Mouse (Mus musculus) ovary, adult 18-20 months (tissue): ENCODE measurements around the gene Dok7.

Experiments used
- DNase-seq: peaks from one replicate; pipeline ENCODE4 v3.0.0; 2022; ENCODE audit warnings: low spot score, mixed read lengths

Gene Dok7

DNA sequence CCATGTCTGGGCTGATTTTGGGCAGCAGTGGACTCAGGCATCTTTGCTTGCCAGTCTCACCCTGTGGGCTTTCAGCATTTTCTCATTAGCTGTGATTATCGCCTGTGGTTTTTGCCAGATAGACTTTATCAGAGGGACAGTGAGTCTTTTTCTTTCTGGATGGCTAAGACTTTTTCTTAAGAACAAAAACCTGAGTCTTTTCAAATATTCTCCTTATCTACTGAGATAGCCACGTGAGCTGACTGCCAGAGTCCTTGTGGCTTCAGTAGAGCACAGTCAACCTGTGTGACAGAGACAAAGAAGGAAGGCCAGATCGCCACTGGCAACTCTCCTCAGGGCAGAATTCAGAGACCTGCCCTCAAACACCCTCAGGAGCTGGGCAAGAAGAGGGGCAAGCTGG is 61.1 kb downstream of the Dok7 start:
- DNase-seq: no peak

DNA sequence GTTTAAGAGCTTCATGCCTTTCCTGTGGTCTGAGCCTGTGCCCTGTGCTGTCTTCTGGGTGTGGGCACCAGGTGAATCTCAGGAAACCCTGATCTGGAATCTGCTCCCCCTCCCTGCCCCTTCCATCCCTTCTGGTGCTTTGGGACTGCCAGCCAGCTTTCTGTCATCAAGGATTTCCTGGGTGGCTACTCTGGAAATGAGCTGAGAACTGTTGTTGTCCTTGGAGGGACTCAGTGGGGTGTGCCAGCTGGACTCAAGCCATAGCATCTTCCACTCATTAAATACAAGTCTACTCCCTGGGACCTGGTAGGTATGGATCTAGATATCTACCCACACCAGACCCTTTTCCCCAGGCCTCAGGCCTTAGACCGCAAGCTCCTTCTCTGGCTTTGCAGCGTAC is 61.9 kb downstream of the Dok7 start:
- DNase-seq: no peak

DNA sequence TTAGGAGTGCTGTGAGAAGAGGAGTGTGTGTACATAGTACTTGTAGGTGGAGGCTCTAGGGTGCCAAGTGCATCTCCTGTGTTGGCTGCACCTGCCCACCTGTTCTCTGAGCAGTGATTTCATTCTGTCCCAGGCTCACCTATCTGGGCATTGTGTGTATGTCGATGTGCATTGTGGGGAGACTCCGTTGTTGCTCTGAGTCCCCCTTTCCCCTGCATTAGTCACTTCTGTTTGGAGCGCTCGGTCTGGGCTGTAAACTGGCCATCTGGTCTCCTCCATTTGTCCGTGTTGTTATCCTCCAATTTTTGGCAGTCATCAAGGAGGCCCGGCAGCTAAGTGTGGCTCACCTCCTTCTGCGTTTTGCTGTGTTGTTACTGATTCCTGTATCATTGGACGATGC is 63.5 kb downstream of the Dok7 start:
- no peak for DNase-seq

DNA sequence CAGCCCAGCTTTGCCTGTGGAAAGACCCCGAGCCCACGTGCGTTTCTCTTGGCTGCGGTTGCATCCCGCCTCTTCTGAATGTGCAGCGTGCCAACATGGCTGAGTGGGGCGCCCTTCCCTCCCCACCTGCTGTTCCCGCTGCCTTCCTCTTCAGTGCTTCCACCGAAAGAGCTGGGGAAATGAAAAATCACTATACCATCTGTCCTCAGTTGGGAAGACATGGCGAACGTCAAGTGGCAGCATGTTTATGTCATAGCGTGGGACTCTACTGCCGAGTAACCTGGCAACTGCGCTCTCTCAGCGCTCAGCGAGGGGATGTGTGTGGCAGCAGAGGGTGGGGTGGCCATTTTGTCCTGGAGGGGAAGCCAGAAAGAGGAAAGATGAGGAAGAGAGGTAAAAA is 72.6 kb downstream of the Dok7 start:
- DNase-seq: no peak

DNA sequence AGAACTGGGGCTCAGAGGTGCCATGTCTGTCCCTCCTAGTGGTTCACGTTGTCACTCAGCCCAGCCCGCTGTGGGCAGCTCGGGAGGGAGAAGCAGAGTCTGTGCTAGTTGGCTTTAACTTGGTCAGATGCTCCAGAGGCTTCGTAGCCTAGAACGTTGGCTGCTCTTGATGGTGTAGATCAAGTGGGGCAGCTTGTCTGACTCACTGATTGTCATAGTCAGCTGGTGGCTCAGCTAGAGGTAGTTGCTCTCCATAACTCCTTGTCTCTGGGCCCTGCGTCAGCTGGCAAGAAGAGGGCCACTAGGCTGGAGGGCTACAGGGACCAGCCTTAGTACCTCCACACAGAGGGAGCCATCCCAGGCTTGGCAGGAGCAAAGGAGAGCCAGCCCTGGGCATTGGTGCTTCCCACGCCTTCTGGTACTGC is 73.2 kb downstream of the Dok7 start:
- no peak for DNase-seq

DNA sequence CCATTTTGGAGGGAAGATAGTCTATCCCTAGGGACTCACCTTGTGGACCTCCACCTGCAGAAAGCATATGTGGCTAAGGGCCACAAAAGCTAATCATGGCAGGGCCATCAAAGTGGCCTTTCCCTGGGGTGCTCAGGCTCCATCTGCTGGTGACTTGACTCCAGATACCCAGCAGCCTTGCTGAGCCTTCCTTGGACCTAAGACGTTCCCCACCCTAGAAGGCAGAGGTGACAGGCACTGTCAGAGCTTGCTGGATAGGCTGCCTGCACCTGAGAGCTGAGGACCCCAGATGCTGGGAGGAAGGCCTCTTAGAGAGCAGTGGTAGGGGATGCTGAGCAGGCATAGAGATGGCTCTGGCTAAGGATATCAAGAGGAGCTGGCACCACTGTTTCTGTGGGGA is 74.7 kb downstream of the Dok7 start:
- no peak for DNase-seq

DNA sequence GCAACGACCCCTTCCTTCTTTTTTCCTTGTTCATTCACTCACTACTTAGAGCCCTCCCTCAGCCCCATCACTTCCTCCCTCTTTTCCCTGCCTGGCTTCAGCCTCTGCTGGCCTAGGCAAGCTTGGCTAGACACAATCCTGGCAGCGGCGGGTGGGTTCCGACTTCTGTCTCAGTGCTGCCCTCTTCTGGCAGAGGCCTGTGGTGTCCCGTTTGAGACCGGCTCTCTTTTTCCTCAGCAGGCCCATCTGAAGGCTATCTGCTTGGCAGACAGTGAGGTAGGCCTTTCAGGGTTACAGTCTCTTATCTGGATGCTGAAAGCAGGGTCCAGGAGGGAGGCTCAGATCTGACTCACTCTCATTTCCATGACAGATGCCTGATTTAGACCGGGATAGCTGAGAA is 75.2 kb downstream of the Dok7 start:
- peak; percentile 79 for DNase-seq

DNA sequence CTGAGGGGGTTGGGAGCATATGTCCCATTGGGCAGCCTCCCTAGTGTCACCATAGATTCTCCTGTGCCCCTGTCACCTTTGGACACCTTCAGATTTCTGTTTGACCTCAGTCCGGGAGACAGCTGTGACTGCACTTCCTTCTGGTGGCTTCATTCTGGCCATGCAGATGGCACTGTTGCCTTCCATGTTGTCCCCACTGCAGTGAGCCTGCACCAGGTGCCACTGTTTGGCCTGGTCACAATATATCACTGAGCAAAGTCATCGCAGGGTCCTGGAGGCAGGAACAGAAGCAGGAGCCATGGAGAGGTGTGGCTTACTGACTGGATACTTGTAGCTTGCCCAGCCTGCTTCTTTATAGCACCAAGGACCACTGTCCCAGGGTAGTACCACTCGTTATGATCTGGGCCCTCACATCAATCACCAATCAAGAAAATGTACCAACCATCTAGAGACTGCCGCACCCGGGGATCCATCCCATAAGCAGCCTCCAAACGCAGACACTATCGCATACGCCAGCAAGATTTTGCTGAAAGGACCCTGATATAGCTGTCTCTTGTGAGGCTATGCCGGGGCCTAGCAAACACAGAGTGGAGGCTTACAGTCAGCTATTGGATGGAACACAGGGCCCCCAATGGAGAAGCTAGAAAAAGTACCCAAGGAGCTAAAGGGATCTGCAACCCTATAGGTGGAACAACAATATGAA is 75.9 kb downstream of the Dok7 start:
- no peak for DNase-seq

DNA sequence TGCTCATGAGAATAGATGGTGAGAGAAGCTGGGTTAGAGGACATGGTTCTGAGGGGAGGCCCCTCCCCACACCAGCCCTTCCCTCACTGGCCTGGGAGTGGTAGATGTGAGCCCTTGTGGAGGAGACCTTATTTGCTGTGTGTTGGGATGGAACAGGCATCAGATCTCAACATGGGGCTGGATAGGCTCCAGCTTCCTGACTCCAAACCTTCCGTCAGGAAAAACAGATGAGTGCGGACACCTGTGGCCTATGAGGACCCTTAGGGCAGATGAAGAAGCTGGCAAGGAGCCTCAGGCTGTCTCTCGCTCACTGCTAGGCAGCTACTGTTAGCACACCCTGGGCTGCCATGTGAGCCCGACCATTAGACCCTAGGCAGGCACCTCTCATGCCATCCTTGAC is 76.9 kb downstream of the Dok7 start:
- no peak for DNase-seq

DNA sequence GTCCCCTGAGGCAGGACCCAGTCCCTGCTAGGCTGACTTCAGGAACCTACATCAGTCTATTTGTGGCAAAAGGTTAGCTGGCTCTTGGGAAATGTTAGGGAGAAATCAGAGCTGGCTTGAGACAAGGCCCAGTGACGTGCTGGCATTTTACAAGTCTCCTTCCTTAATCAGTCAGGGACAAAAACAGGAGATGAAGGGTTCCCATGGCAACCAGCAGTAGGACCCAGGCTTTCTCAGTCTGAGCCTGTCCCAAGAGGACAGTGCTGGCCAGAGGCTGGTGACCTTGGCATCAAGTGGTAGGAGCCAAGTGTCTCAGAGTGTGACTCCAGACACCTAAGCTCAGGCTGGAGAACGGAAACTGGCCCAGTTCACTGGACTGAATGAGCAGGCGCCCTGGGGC is 77.7 kb downstream of the Dok7 start:
- DNase-seq: no peak

DNA sequence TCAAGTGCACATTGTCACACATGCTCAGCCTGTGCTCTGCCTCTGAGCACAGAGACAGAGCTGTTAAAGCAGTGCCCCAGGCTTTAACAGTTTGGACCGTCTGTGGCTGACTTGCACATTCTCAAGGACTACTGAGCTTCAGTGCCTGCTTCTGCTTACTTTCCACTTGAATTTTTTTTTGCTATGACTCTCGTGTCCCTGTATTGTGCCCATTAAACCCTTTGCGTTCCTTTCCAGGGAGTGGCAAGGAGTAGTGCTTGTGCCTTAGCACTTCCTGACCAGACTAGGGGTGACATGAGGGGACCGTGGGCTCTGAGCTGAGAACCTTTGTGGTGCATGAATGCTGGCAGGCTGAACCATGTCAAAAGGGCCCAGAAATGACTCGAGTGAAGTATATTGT is 79.3 kb downstream of the Dok7 start:
- no peak for DNase-seq
